Mouse (Mus musculus) ES-Bruce4 (cell line): ENCODE measurements around the gene Eif4g1. TPM values are rescaled to one million over a fixed set of nuclear protein-coding genes. Genes with fewer than 3 reads are reported as not detected.

ENCODE experiments used
- H3K27ac ChIP-seq: 2 replicates; pipeline ENCODE4 v1.5.1; 2012; ENCODE audit warnings: low read length, inconsistent platforms; ENCODE audit not compliant: insufficient read depth
- H3K27me3 ChIP-seq: 2 replicates; pipeline ENCODE4 v1.6.1; 2012; ENCODE audit warnings: mild to moderate bottlenecking, low read length, inconsistent platforms; ENCODE audit not compliant: control insufficient read depth, poor library complexity, insufficient read depth, severe bottlenecking
- H3K36me3 ChIP-seq: 2 replicates; pipeline ENCODE4 v1.6.1; 2012; ENCODE audit warnings: inconsistent platforms, mild to moderate bottlenecking, low read length, moderate library complexity; ENCODE audit not compliant: control insufficient read depth, poor library complexity, insufficient read depth, severe bottlenecking
- H3K4me1 ChIP-seq: one replicate; pipeline ENCODE4 v1.8.1; 2011; ENCODE audit warnings: low read length; ENCODE audit not compliant: control insufficient read depth, insufficient read depth
- H3K4me3 ChIP-seq: 2 replicates; pipeline ENCODE4 v1.5.1; 2011; ENCODE audit warnings: low read depth, mild to moderate bottlenecking, low read length
- H3K9ac ChIP-seq: 2 replicates; pipeline ENCODE4 v1.6.1; 2012; ENCODE audit warnings: low read depth, mild to moderate bottlenecking, inconsistent platforms; ENCODE audit not compliant: poor library complexity, severe bottlenecking
- H3K9me3 ChIP-seq: replicated peaks from 2 replicates; pipeline ENCODE4 v1.6.1; 2012; ENCODE audit warnings: mild to moderate bottlenecking, low read length, inconsistent platforms; ENCODE audit not compliant: control insufficient read depth, poor library complexity, insufficient read depth, severe bottlenecking
- CTCF ChIP-seq: IDR thresholded peaks from one replicate; pipeline ENCODE4 v1.8.1; 2011; ENCODE audit warnings: low read depth, low read length
- EP300 ChIP-seq: IDR thresholded peaks from 2 replicates; pipeline ENCODE4 v1.6.1; 2011; ENCODE audit warnings: low read depth, low read length; ENCODE audit not compliant: insufficient read depth
- POLR2A ChIP-seq: IDR thresholded peaks from one replicate; pipeline ENCODE4 v1.8.1; 2011; ENCODE audit warnings: low read length; ENCODE audit not compliant: insufficient read depth
- polyA plus RNA-seq: library from polyadenylated mRNA; stranded (reverse); fragments of >200 nt; gene quantifications from 2 replicates; pipeline ENCODE4 v1.2.4, GENCODE M21; 2011; ENCODE audit warnings: low read depth; ENCODE audit not compliant: missing spikeins, insufficient read depth, insufficient read length

Gene Eif4g1
- polyA plus RNA-seq, 1 experiment: 462 TPM

DNA sequence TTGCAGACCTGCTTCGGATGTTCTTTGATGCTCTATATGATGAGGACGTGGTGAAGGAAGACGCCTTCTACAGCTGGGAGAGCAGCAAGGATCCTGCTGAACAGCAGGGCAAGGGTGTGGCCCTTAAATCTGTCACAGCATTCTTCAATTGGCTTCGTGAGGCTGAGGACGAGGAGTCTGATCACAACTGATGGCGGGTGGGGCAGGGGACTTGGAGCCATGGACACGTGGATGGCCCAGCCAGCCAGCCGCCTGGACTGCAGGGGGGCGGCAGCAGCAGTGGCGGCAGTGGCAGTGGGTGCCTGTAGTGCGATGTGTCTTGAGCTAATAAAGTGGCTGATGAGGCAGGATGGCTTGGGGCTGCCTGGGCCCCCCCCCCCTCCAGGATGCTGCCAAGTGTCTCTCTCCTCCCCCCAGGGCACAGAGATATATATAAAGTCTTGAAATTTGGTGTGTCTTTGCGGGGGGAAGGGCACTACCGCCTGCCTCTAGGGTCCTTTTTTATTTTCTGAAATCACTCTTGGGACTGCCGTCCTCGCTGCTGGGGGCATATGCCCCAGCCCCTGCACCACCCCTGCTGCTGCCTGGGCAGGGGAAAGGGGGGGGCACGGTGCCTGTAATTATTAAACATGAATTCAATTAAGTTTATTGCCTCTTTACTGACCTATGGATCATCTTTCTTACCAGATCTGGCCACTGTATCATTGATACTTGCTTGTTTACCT, 24.3 kb downstream of the Eif4g1 start:
- Histone ChIP-seq H3K27me3 (no peaks in the 10 kb centered on the region), H3K9me3 (no peaks in the 10 kb centered on the region), H3K9ac (no peak overlapping the region), H3K4me1 (peaks cover 3% of the 10 kb centered on the region), H3K27ac (peak overlapping the region; percentile 41; the same call in 1 of the 2 replicates), H3K4me3 (no peak overlapping the region), H3K36me3 (peaks cover 35% of the 10 kb centered on the region)
- TF ChIP-seq POLR2A: no peak
- no peak for TF ChIP-seq CTCF
- no peak for TF ChIP-seq EP300

DNA sequence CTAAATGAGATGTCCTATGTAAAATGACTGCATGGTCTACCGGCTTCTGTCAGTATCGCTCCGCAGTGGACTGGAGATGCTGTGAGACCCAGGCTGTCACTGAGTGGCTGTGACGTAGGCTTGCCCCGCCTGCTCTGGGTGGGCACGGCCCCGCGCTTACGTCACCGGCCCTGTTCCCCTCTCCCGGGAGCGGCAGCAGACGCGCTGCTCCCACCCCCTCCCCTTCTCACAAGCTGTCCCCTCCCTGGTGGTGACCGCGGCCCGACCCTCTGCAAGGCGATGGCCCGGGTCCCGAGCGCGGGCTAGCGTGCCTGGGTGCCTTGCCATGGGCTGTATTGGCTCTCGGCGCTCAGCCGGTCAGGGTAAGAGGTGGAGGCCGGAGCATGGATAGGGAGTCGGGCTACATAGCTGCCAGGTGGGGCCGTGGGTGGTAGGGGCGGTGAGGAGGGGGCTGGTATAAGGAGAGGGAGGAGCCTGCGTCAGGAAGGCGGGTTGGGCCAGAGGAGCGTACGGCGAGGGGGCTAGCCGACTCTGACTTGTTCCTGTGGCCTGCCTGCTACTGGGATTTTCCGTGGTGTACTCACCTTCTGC, 25.1 kb downstream of the Eif4g1 start, which contains the start of gene Fam131a:
TSS of gene Fam131a (plus strand) at position 131 of the 591 bp plus-strand sequence.
- Histone ChIP-seq H3K27me3 (no peaks in the 10 kb centered on the region), H3K9me3 (no peaks in the 10 kb centered on the region), H3K9ac (peak within 1 kb of the TSS; percentile 47), H3K4me3 (peak within 1 kb of the TSS; percentile 88), H3K36me3 (peaks cover 28% of the 10 kb centered on the region), H3K4me1 (peaks cover 3% of the 10 kb centered on the region), H3K27ac (peak within 1 kb of the TSS; percentile 41)
- TF ChIP-seq EP300 (no peak), POLR2A (no peak), CTCF (no peak)

- TF ChIP-seq POLR2A (no peak), EP300 (no peak), CTCF (no peak)
- Histone ChIP-seq H3K9me3 (no peaks in the 10 kb centered on the region), H3K4me1 (peaks cover 3% of the 10 kb centered on the region), H3K9ac (no peak overlapping the region), H3K4me3 (no peak overlapping the region), H3K36me3 (peaks cover 12% of the 10 kb centered on the region), H3K27me3 (no peaks in the 10 kb centered on the region), H3K27ac (no peak overlapping the region)
Measured at GRCm38 (mm10) chr16:20694781-20695180, 26.7 kb downstream of the Eif4g1 start.

GRCm38 (mm10) chr16:20695622-20696323, 27.7 kb downstream of the Eif4g1 start:
- Histone ChIP-seq H3K4me3 (peak overlapping the region; percentile 36), H3K27me3 (no peaks in the 10 kb centered on the region), H3K4me1 (peaks cover 3% of the 10 kb centered on the region), H3K9me3 (no peaks in the 10 kb centered on the region), H3K9ac (no peak overlapping the region), H3K36me3 (peaks cover 5% of the 10 kb centered on the region), H3K27ac (no peak overlapping the region)
- TF ChIP-seq POLR2A: no peak
- TF ChIP-seq CTCF: no peak
- no peak for TF ChIP-seq EP300

DNA sequence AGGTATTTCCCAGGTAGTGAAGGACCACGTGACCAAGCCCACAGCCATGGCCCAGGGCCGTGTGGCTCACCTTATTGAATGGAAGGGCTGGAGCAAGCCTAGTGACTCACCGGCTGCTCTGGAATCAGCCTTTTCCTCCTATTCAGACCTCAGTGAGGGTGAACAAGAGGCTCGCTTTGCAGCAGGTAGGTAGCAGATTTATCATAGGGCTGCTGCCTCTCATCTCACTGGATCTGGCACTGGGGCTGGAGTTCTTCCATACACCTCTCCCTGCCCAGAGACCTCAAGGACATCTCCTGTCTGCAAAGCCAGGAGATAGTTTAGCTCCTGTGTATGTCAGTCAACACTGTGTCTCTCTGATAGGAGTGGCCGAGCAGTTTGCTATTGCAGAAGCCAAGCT, 31.2 kb downstream of the Eif4g1 start:
- Histone ChIP-seq H3K27me3 (no peaks in the 10 kb centered on the region), H3K4me3 (no peak overlapping the region), H3K27ac (no peak overlapping the region), H3K36me3 (no peaks in the 10 kb centered on the region), H3K4me1 (no peaks in the 10 kb centered on the region), H3K9me3 (no peaks in the 10 kb centered on the region), H3K9ac (no peak overlapping the region)
- TF ChIP-seq CTCF (no peak), EP300 (no peak), POLR2A (no peak)

DNA sequence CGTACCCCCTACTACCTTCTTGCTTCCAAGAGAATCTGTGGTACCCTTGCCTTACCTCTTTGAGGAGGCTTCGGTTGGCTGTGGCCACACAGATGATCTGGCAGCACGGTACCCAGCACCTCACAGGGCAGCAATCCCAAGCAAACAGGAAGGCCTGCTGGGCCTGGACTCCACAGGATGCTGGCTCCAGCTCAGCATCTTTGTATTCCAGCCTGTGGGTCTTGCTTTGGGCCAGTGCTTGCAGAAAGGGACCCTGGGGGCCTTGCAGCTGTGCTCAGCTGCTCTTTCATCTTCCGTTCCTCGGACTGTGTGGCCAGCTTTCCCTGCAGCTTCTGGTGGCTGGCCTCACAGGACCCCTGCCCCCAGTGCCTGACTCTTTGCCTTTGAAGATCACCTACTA, 31.9 kb downstream of the Eif4g1 start:
- no peak for TF ChIP-seq CTCF
- no peak for TF ChIP-seq POLR2A
- TF ChIP-seq EP300: no peak
- Histone ChIP-seq H3K4me1 (no peaks in the 10 kb centered on the region), H3K9ac (no peak overlapping the region), H3K9me3 (no peaks in the 10 kb centered on the region), H3K27me3 (no peaks in the 10 kb centered on the region), H3K27ac (no peak overlapping the region), H3K36me3 (no peaks in the 10 kb centered on the region), H3K4me3 (no peak overlapping the region)
